Mouse (Mus musculus) hindbrain, embryonic 16.5 days (tissue): ENCODE measurements at regions not wholly inside any gene's neighbourhood (a gene's known extent, or its start where the extent isn't known, plus 50 kb on each side); places are given as distances from the start of the nearest gene placed in this dataset.

Source experiments
- ATAC-seq: fragments of 200-750 bp; cut with Nextera tagmentation; 2 replicates; pipeline ENCODE4 v1.8.0; 2017; ENCODE audit warnings: moderate TSS enrichment, moderate library complexity
- H3K27ac ChIP-seq: fragments of 300-500 bp; sonication (generic); 2 replicates; pipeline ENCODE4 v1.5.1; 2014; ENCODE audit warnings: low read depth, mild to moderate bottlenecking, control low read depth, low read length, moderate library complexity
- H3K27me3 ChIP-seq: fragments of 300-500 bp; sonication (generic); replicated peaks from 2 replicates; pipeline ENCODE4 v1.6.1; 2014; ENCODE audit warnings: low read length; ENCODE audit not compliant: control insufficient read depth, insufficient read depth
- H3K36me3 ChIP-seq: fragments of 300-500 bp; sonication (generic); 2 replicates; pipeline ENCODE4 v1.6.1; 2014; ENCODE audit warnings: mild to moderate bottlenecking, low read length, moderate library complexity, mixed read lengths; ENCODE audit not compliant: control insufficient read depth, insufficient read depth
- H3K4me1 ChIP-seq: fragments of 300-500 bp; sonication (generic); 2 replicates; pipeline ENCODE4 v1.6.1; 2014; ENCODE audit warnings: low read depth, low read length; ENCODE audit not compliant: control insufficient read depth, insufficient read depth
- H3K4me2 ChIP-seq: fragments of 300-500 bp; sonication (generic); 2 replicates; pipeline ENCODE4 v1.6.1; 2014; ENCODE audit warnings: mild to moderate bottlenecking, low read length, control low read depth, moderate library complexity
- H3K4me3 ChIP-seq: fragments of 300-500 bp; sonication (generic); 2 replicates; pipeline ENCODE4 v1.5.1; 2014; ENCODE audit warnings: mild to moderate bottlenecking, low read length, control low read depth, moderate library complexity
- H3K9ac ChIP-seq: fragments of 300-500 bp; sonication (generic); 2 replicates; pipeline ENCODE4 v1.6.1; 2014; ENCODE audit warnings: low read depth, mild to moderate bottlenecking, control low read depth, low read length, moderate library complexity
- H3K9me3 ChIP-seq: fragments of 300-500 bp; sonication (generic); 2 replicates; pipeline ENCODE4 v1.6.1; 2014; ENCODE audit warnings: mild to moderate bottlenecking, low read length, moderate library complexity; ENCODE audit not compliant: control insufficient read depth
- WGBS: fragments of 180-500 bp; shearing (Covaris S2); extraction: QIAGEN DNeasy Blood & Tissue Kit; methylation state at CpG from one replicate; pipeline ENCODE4 v1.1.7; 2014; 5-methylcytosine and 5-hydroxymethylcytosine counted together

DNA sequence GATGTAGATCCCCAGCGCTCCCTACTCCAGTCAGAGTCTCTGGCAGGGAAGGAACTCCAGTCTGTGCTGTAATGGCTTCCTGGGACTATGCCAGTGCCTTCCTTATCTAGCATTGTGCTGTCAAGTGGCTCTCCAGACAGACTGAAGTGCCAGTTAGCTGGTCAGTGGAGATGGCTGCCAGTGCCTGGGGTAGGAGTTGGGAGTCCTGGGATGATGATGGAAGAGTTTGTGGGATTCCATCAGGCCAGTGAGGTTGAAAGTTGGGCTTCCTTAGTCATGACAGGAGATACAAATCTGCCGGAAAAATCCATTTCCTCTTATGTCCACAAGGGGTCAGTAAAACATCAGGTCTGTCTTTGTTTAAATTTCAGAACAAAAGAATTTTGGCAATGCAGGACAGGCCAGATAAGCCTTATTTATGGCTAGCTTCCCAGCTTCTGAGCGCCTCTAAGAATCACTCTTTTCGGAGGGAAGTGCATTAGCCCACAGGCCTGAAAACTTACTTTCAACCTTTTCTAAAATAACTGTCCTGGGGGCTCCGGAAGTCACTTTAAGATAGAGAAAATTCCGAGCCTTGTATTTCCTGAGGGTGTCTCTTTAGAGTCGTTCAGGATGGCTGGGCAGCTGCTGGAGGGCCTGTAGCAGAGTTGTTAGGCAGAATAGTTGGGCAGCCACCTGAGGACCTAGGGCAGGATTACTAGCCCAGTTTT lies 79.5 kb upstream of the Camk1g start:
- 13% methylated on average over 7 of the region's 7 CpGs for WGBS
- Histone ChIP-seq H3K27me3 (no peaks in the 10 kb centered on the region), H3K4me2 (no peak overlapping the region), H3K27ac (peak overlapping the region; percentile 54), H3K36me3 (no peaks in the 10 kb centered on the region), H3K4me3 (no peak overlapping the region), H3K9me3 (no peaks in the 10 kb centered on the region), H3K9ac (0 out of 2 replicates have a peak overlapping the region, but pooled peaks have one; percentile 13), H3K4me1 (peaks cover 11% of the 10 kb centered on the region)
- peak; percentile 74 for ATAC-seq

- no peak for ATAC-seq
- peaks cover 11% of the 10 kb centered on the region for H3K4me1 ChIP-seq
- no peaks in the 10 kb centered on the region for H3K9me3 ChIP-seq
- H3K27me3 ChIP-seq, result no peaks in the 10 kb centered on the region
- no peaks in the 10 kb centered on the region for H3K36me3 ChIP-seq
- H3K27ac ChIP-seq, result no peak overlapping the region
- 67% methylated on average over 3 of the region's 3 CpGs for WGBS
- H3K9ac ChIP-seq, result no peak overlapping the region
- no peak overlapping the region for H3K4me2 ChIP-seq
- no peak overlapping the region for H3K4me3 ChIP-seq
Observed at GRCm38 (mm10) chr1:193448793-193449393, 78.8 kb upstream of the Camk1g start.

GRCm38 (mm10) chr1:193447647-193448046 lies 77.5 kb upstream of the Camk1g start:
- Histone ChIP-seq H3K27me3 (no peaks in the 10 kb centered on the region), H3K9ac (no peak overlapping the region), H3K4me2 (no peak overlapping the region), H3K4me3 (no peak overlapping the region), H3K27ac (no peak overlapping the region), H3K9me3 (no peaks in the 10 kb centered on the region), H3K36me3 (no peaks in the 10 kb centered on the region), H3K4me1 (peaks cover 11% of the 10 kb centered on the region)
- 82% methylated on average over 5 of the region's 5 CpGs for WGBS
- ATAC-seq, result no peak

- H3K36me3 ChIP-seq, result no peaks in the 10 kb centered on the region
- no peaks in the 10 kb centered on the region for H3K27me3 ChIP-seq
- no peak overlapping the region for H3K9ac ChIP-seq
- no peaks in the 10 kb centered on the region for H3K9me3 ChIP-seq
- no peak for ATAC-seq
- H3K27ac ChIP-seq, result no peak overlapping the region
- H3K4me3 ChIP-seq, result no peak overlapping the region
- 71% methylated on average over 1 of the region's 1 CpGs for WGBS
- no peak overlapping the region for H3K4me2 ChIP-seq
- no peaks in the 10 kb centered on the region for H3K4me1 ChIP-seq
Observed at GRCm38 (mm10) chr1:193443964-193444676, 74.0 kb upstream of the Camk1g start.

DNA sequence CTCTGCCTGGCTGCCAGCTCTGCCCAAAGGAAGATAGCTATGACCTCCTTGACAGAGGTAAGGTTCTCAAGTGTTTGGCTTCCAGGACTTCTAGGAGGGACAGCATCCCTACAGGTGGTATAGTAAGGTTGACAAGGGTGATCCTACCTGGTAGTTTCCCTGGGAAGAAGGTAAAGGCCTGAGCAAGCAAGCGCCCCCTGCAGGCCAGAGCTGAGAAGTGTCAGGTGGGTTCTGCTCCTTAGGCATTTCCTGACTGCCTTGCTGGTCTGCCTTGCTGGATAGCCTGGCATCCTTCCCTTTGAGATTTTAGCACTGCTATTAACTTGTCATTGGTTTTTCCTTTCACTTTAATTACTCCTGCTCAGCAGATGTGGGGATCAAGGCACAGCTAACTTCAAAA lies 70.4 kb upstream of the Camk1g start:
- Histone ChIP-seq H3K4me3 (no peak overlapping the region), H3K4me1 (no peaks in the 10 kb centered on the region), H3K4me2 (no peak overlapping the region), H3K9me3 (no peaks in the 10 kb centered on the region), H3K27me3 (no peaks in the 10 kb centered on the region), H3K27ac (no peak overlapping the region), H3K36me3 (no peaks in the 10 kb centered on the region), H3K9ac (no peak overlapping the region)
- no peak for ATAC-seq
- 0% methylated on average over 1 of the region's 1 CpGs for WGBS

DNA sequence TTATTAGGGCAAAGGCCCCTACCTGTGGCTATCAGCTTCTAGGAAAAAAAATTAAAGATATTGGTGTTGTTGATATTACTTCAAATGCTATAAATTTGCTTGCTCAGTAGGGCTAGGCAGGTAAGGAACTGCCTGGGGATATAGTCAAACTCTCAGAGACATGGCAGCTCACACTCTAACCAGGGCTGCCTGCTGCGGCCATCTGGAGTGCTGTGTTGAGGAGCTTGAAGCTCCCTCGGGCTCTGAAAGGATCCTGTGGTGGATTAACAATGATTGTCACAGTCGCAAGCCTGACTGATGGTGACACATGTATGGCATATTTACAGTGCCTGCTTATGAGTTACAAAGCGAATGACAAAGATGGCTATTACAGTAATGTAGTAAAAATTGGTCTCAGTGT lies 64.2 kb upstream of the Camk1g start:
- no peak overlapping the region for H3K4me3 ChIP-seq
- H3K36me3 ChIP-seq, result no peaks in the 10 kb centered on the region
- H3K27ac ChIP-seq, result no peak overlapping the region
- H3K9ac ChIP-seq, result no peak overlapping the region
- no peak overlapping the region for H3K4me2 ChIP-seq
- peaks cover 16% of the 10 kb centered on the region for H3K4me1 ChIP-seq
- no peaks in the 10 kb centered on the region for H3K9me3 ChIP-seq
- no peaks in the 10 kb centered on the region for H3K27me3 ChIP-seq
- ATAC-seq, result peak; percentile 40; the same call in 1 of the 2 replicates
- 42% methylated on average over 4 of the region's 4 CpGs for WGBS

DNA sequence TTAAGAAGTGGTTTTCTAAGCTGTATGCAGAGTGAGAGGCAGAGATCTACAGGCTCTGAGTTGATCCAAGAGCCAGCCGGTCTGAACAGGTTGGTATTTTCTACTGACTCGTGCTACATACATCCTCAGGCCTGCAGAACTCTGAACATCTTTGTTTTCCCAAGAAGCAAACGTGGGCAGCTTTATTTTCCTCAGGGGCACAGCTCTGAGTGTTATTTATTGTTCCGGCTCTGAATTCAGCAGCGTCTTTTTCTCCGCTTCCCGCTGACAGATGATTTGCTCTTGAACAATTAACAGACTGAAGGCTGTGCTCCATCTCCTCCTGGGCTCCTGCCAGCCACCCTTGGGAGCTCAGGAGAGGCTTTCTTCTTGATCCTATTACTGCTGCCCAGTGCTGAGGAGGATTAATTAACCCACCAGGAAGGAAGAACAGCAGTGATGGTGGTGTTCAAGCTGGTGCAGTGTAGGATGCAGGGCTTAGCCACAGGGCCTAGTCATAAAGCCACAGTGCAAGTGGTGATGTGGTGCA lies 63.5 kb upstream of the Camk1g start:
- Histone ChIP-seq H3K27me3 (no peaks in the 10 kb centered on the region), H3K4me3 (no peak overlapping the region), H3K9me3 (no peaks in the 10 kb centered on the region), H3K9ac (no peak overlapping the region), H3K4me2 (no peak overlapping the region), H3K27ac (peak overlapping the region; percentile 6; the same call in 1 of the 2 replicates), H3K36me3 (no peaks in the 10 kb centered on the region), H3K4me1 (peaks cover 16% of the 10 kb centered on the region)
- WGBS, result 6% methylated on average over 7 of the region's 7 CpGs
- ATAC-seq, result peak; percentile 76

DNA sequence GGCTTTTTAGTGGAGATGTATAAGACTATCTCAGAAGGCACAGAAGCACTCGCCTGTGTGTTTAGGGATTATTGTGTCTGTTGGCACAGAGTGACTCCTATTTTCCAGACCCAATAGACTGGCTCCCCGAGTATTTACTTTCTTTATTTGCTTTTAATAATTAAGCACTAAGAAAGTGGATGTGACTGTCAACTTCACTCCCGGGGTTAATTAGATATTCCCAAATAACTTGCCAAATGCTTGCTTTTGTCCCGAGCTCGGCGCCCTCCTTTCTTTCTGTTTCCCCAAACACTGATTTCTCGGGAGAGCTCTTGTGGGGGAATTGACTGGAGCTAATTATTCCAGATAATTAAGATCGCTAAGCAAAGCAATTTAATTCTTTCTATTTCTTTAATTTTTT lies 60.1 kb upstream of the Camk1g start:
- Histone ChIP-seq H3K36me3 (no peaks in the 10 kb centered on the region), H3K4me3 (no peak overlapping the region), H3K27ac (no peak overlapping the region), H3K27me3 (no peaks in the 10 kb centered on the region), H3K4me2 (no peak overlapping the region), H3K9me3 (no peaks in the 10 kb centered on the region), H3K4me1 (peaks cover 16% of the 10 kb centered on the region), H3K9ac (no peak overlapping the region)
- no peak for ATAC-seq
- WGBS, result 31% methylated on average over 8 of the region's 8 CpGs

DNA sequence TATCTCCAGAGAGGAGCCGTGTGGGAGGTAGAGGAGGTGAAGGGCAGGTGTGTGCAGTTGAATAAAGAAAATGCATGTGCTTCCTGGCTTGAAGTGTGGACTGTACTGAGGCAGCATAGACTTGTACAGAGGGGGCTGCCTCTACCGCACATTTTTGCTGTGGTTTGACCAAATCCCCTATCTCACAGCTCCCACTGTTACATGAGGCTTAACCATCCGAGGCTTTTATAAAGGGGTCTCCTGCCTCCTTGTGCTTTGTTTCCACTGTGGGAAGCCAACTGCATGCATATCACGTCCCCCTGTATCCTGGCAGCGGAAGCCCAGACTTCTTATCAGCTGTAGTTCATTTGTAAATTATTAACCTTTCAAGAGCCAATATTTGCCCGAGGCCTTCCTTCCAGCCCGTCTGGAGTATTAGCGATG lies 53.6 kb upstream of the Camk1g start:
- H3K4me2 ChIP-seq, result no peak overlapping the region
- 0 out of 2 replicates have a peak overlapping the region, but pooled peaks have one; percentile 4 for H3K27ac ChIP-seq
- peaks cover 17% of the 10 kb centered on the region for H3K4me1 ChIP-seq
- no peaks in the 10 kb centered on the region for H3K27me3 ChIP-seq
- H3K9me3 ChIP-seq, result no peaks in the 10 kb centered on the region
- ATAC-seq, result peak; percentile 49
- peak overlapping the region; percentile 39 for H3K9ac ChIP-seq
- no peak overlapping the region for H3K4me3 ChIP-seq
- no peaks in the 10 kb centered on the region for H3K36me3 ChIP-seq
- 24% methylated on average over 8 of the region's 8 CpGs for WGBS
